Mouse (Mus musculus): ENCODE data around the gene Chga.

Chga gene

DNA sequence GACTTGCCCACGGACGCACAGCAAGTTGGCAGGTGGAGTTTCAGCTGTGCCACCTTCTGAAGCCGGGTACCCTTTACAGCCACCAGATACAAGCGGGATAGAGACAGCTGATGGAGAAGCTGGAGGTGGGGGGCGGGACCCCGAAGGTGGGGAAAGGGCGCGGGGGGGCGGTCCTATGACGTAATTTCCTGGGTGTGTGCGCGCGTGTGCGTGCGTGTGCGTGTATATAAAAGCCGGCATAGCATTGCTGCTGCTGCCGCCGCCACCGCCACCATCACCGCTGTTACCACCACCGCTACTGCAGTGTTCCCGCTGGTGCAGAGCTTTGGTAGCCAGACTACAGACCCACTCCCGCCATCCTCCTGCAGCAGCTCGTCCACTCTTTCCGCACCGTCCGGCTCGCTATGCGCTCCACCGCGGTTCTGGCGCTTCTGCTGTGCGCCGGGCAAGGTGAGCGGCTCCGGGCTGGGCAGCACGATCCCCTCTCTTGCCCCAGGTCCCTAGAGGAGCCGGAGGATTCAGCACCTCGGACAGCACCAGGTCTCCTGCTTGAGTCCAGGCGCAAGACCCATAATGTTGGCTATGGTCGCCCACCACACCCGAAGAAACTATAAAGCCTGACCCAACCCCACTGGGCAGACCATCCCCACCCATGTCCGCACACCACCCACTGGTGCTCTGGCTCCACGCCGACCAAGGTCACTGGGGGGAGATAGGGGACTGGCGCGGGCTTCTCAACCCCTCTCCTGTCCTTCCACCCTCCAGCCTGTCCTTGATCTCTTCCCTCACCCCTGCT, at the start of gene Chga:
Gene Chga (plus strand): TSS at position 249 of the 796 bp plus-strand sequence.
- in situ Hi-C loops (cut with MboI, MseI), result no loop called here

DNA sequence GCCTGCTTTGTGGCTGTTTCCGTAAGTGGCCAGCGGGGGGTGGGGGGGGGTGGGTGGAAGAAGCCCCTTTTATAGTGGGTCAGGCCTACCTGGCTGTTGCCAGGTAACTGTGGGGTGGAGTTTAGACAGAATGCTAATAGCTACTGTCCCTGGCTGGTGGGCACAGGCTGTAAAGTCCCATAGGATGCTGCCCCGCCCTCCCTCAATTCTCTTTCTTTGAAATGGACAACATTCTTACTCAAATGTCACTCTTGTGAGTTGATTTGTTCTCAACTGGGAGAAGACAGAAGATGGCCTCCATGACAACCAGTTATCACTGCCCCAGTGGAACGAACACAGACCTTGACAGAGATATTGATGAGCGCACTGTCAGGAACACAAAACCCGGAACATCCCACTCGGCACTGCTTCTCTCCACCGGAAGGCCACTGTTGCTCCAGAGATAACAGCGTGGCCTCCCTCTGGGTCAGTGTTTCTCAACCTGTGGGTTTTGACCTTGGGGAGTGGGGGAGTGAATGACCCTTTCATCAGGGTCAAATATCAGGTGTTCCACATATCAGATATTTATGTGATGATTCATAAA, 49.5 kb upstream of the Chga start:
- in situ Hi-C loops (cut with MboI, MseI), result loop anchor here (25.0 kb wide), 1 partner anchor 232 kb away; the partner anchor contains the start of genes Moap1 and Tmem251

DNA sequence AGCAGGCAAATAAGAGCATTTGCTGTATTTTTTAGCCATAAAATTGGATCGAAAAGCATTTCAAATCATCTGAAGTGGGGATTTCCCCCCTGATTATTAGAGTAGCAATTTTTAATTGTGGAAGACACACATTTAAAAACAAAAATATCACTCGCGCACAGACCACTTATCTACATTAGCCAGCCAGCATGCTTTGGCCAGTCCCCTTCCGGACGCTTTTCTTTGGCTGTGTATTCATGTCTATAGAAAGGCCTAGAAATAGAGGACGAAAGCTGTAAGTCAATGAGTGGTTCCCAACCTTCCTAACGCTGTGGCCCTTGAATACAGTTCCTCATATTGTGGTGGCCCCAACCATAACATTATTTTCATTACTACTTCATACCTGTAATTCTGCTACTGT, 48.8 kb upstream of the Chga start:
- in situ Hi-C loops (cut with MboI, MseI), result loop anchor here (25.0 kb wide), 1 partner anchor 231 kb away; the partner anchor contains the start of genes Moap1 and Tmem251

DNA sequence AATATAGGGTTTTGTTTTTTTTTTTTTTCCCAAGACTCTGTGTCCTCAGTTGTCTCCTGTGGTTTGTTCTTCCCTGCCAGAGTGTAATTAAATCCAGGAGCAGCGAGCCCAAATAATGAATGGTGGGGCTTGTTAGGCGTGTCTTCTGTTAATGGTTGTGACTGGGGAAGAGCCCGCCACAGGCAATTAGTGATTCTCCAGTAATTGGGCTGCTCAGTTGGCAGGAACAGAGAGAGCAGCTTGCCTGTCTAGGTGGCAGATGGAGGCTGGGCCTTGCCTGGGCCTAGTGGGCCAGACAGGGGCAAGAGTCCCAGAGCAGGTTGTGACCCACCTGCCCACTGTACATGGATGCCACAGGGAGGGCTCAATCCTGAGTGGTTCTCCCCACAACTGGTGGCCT, 43.4 kb upstream of the Chga start:
- in situ Hi-C loops (cut with MboI, MseI), result loop anchor here (25.0 kb wide), 1 partner anchor 226 kb away; the partner anchor contains the start of genes Moap1 and Tmem251

DNA sequence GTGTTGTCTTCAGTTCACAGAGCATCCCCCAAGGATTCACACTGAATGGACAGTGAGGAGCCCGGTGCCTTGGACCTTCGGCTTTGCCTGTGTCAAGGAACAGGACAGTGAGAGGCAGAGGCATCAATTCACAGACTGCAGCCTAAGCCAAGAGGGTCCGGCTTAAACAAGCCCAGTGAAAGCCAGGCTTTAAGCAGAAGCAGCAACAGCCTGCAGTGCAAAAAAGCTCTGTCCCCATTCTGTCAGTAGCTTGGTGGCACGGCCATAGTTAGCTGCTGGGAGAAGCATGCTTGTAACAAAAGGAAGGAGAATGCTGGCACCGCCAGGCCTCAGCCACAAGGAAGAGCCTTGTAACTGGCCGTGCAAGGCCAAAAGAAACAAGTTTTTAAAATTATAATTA, 40.6 kb upstream of the Chga start:
- in situ Hi-C loops (cut with MboI, MseI), result loop anchor here (25.0 kb wide), 1 partner anchor 223 kb away; the partner anchor contains the start of genes Moap1 and Tmem251

DNA sequence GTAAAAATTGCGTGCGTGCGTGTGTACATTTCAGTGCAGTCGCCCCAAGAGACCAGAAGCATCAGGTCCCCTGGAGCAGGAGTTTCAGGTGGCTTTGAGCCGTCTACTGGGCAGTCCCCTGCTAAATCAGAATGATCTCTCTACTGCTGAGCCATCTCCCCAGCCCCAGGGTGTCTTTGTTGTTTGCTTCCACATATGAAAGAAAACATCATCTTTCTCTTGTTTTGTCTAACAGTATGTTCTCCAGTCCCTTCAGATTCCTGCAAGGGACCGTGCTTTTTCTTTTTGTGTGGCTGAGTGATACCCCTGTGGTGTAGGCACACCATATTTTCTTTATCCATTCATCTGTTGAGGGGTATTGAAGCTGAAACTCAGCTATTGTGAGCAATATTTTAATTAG, 40.0 kb upstream of the Chga start:
- in situ Hi-C loops (cut with MboI, MseI), result loop anchor here (25.0 kb wide), 1 partner anchor 223 kb away; the partner anchor contains the start of genes Moap1 and Tmem251

DNA sequence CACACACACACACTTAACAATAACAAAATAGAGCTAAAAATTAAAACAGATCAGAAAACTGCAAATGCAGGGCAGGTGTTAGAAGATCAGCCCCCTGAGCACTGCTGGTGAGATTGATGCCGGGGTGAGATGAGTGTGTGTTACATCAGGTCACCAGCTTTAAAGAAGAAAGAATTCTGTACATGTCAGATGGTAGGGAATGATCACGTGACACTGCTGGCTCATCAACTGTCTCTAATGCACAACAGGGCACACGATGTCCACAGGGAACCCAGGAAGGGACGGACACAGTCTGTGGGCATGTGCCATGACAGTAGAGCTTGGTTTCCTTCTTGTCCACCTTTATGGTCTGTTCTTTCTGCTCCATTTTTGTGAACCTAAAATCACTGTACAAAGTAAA, 38.6 kb upstream of the Chga start:
- in situ Hi-C loops (cut with MboI, MseI), result loop anchor here (25.0 kb wide), 1 partner anchor 221 kb away; the partner anchor contains the start of genes Moap1 and Tmem251

DNA sequence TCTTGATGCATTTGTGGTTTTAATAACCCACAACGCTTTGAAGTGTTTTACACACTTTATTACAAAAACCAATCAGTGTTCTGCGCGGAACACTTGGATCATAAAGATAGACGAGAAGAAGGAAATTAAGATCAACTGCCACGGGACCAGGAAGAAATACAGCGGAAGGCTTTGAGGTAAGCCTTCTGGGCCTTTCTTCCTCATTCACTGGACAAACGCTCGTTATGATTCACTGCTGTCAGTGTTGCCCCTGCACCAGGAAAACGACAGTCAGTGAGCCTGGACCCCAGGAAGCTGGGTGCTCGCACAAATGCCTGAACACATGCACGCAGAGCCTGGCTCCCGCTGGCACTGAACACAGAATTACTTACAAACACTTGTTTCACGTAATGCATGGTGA, 37.1 kb upstream of the Chga start:
- in situ Hi-C loops (cut with MboI, MseI), result loop anchor here (25.0 kb wide), 1 partner anchor 220 kb away; the partner anchor contains the start of genes Moap1 and Tmem251

DNA sequence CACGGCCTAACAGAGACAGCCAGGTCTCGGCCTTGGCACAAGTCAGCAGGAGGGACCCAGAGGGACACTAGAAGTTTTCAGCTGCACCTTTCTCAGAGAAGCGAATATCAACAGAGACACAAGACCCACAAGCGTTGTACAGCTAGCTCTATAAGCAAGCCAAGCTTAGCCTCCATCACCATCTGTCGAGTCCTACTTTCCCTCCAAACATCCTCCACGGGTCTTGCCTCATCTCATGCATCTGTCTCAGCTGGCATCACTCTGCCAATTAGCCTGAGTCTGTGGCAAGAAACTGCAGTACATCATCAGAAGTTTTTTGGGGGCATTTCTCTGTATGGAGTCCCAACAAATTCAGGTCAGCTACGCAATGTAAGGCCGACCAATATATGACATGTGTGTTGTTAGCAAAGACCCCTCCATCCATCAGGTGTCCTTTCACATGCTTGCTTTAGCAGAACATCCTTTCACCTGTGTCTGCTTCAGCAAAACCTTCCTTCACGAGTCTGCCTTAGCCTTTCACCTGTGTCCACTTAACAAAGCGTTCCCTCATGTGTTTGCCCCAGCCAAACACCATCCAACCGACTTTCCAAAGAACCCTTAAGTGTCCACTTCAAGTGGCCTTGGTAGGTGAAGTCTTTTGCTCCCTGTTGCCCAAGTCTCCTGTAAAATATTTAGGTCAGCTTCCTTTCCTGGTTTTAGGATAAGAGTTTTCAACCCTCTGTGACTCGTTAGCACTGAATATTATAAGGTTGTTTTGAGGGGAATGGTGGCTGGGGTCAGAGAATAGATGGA, 34.6 kb upstream of the Chga start:
- in situ Hi-C loops (cut with MboI, MseI), result loop anchor here (25.0 kb wide), 1 partner anchor 217 kb away; the partner anchor contains the start of genes Moap1 and Tmem251

DNA sequence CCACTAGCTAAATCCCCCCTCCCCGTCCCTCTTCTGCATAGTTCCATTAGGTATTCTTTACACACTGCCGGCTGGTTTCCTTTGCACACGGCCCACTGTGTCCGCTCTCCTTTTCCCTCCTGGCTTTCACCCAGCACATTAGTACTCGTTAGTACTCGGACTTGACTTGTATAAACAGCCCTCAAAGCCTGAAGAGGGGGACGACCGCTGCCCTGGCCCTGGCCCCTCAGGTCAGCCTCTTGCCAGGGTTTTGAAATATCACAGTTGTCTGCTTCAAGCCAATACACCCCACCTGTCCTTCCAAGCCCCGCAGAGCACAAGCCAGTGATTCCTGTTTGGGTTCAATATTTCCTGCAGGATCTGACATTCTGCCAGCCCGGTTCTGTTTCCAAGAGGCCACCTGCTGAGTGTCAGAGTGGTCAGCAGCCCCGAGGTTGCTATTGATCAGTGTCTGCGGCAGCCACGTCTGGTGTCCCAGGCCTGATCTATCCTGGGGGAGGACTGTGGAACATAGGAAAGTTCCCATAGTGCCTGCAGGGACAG, 32.9 kb upstream of the Chga start:
- in situ Hi-C loops (cut with MboI, MseI), result loop anchor here (25.0 kb wide), 1 partner anchor 215 kb away; the partner anchor contains the start of genes Moap1 and Tmem251

DNA sequence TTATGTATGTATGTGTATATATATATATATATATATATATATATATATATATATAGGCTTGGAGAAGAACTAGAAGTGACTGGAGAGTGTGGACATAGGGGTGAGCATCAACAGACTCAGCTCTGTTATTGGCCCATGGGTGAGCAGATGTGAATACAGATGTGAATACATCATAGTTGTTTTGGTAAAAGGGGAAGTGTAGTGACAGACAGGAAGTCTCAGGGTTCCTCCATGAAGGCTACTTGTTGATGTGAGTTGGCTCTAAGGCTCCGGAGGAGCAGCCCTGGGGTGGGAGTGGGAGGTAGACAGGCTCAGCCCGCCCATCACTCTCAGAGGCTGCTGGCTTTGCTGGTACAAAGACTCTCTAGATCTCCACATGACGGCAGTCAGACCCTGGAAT, 30.6 kb upstream of the Chga start:
- in situ Hi-C loops (cut with MboI, MseI), result loop anchor here (25.0 kb wide), 1 partner anchor 213 kb away; the partner anchor contains the start of genes Moap1 and Tmem251

DNA sequence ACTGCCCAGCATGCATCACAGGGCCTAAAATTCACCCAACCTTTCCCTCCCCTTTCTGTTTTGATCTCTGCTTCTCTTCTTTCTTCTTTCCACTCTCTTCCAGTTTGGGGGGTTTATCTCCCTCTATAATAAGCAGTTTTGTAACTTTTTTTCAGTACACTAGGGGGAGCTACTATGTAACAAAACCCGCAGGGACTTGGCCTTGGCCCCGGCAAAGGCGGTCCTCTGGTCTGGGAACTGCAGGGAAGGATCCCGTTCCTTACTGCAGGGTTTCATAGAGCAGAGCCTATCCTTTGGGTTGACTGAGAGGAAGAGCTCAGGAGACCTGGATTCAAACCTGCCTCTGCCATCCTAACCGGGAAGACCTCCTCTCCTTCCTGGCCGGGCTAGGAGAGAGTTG, 30.0 kb upstream of the Chga start:
- in situ Hi-C loops (cut with MboI, MseI), result loop anchor here (25.0 kb wide), 1 partner anchor 213 kb away; the partner anchor contains the start of genes Moap1 and Tmem251

DNA sequence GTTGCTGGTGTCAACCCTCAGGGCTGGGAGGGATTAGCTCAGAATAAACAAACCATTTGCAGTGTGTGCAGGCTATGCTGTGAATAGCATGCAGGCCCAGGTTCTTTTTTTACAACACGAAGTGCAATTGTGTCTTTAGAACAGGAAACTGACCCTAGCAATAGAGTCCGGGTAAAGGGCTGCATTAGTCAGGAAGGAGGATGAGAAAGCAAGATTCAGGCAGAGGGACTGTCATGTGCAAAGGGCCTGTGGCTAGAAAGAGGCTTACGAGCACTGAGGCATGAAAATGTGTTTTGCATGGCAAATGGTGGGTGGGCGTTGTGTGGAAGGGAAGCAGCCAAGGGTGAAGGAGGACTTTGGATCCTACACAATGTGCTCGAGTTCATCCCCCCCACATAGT, 26.8 kb upstream of the Chga start:
- in situ Hi-C loops (cut with MboI, MseI), result no loop called here

DNA sequence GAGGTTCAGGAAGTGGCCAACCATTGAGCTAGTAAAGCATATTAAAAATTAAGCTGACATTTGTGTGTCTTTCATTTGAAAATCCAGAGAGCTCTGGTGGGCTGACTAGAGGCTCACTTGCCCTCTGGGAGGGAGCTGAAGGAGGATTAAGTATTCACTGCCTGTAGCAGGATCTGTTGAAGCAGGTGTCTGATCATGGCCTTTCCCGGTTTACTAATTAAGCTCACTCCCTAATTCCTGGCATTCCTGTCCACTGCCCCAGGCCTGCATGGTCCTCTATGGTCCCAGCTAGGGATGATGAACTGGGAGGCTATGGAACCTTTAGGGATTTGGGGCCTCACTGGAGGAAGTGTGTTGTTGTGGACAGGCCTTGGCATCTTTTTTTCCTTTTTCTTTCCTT, 19.0 kb upstream of the Chga start:
- in situ Hi-C loops (cut with MboI, MseI), result no loop called here

DNA sequence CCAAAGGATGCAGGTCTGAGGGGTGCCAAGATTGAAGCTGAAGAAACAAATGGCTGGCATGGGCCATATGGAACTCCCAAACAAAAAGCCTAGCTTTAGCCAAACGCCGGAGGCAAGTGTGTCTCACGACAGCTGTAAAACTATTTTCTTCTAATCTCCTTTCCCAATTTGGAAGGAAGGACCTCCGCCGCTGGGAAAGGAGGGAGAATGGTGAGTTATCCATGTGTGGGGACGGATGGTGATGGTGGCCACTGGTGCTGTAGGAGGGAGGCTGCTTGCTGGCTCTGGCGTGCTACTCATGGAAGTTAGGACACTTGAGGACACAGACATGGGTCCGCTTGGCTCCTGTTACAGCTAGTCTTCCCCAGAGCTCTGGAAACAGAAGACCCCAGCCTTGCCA, 14.5 kb upstream of the Chga start:
- in situ Hi-C loops (cut with MboI, MseI), result no loop called here

DNA sequence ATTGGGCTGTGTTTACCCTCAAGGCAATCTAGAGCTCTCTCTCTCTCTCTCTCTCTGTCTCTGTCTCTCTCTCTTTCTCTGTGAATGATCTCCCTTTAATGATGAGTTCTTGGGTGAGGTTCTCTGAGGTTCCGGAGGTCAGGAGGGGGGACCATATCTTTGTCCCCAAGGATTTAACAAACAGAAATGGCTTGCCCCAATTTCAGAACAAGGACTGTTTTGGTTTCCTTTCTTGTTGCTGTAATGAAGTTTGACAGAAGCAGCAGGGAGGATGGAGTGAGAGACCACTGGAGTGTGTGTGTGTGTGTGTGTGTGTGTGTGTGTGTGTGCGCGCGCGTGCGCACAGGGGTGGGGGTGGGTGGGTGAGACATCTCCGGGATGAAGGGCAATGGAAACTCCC, 13.6 kb upstream of the Chga start:
- in situ Hi-C loops (cut with MboI, MseI), result no loop called here

DNA sequence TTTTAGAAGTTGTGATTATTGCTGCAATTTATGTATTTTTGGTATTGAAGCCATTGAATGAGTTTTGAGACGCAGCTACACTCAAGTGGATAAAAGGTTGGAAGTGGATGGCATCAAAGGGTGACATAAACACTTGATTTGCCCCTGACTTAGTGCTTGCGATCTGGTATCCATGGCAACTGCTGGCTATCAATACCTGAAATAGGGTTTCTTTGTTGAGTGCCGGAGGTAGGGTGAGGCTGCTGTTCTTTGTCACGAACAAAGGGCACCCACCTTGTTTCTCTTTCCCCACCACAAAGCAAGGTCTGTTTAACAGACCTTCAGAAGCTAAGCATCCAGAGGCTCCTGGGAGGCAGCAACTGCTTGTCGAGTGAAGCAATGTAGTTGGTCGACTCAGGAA, 9.6 kb upstream of the Chga start:
- in situ Hi-C loops (cut with MboI, MseI), result no loop called here

DNA sequence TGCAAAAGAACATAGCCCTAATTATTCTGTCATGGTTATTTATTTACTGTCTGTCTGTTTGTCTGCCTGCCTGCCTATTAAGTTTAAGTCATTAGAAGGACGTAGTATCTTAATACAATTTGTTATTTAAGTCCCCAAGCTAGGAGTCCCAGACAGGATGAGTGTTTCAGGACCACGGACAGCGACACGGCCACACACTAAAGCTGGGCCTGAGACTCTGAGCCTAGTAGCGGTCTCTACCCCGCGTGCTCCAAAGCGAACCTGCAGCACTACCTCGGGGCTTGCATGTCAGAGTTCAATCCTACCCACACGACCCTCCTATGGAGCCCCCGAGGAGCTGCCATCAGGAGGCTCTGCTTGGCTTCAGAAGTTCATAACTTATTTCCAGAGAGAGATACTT, 4.2 kb upstream of the Chga start:
- in situ Hi-C loops (cut with MboI, MseI), result no loop called here

DNA sequence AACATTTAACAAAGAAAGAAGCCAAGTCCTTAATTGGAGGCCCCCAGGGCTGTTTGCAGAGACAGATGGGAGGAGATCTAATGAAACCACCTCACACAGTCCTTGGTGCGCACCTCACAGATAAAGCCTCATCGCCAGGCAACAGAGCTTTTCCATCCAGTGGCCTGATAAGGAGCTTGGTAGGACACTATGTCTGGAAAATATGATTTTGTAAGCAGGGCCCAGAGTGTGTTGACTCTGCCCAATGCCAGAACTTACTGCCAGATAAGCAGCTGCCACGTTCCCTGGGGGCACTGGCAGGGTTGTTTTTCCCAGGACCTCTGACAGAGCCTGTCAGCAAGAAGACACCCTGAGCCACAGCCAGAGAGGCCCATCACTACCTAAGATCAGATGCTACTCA, 3.6 kb upstream of the Chga start:
- in situ Hi-C loops (cut with MboI, MseI), result no loop called here

DNA sequence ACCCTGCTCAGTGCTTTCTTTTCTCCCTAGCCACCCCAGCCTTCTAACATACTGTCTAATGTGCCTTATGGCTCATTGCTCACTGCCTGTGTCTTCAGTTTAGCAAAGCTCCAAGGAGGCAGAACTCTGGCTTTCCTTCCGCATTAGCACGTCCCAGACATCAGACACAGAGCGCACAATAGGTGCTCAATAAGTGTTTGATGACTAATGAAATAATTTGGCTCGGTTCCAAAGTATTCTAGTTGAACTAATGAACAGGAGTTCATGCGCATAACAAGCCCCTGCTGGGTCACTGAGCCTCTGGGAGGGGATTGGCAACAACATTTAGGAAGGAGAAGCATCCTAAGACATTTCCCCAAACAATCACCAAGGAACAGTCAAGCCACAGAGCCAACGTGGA, 2.8 kb upstream of the Chga start:
- in situ Hi-C loops (cut with MboI, MseI), result no loop called here

DNA sequence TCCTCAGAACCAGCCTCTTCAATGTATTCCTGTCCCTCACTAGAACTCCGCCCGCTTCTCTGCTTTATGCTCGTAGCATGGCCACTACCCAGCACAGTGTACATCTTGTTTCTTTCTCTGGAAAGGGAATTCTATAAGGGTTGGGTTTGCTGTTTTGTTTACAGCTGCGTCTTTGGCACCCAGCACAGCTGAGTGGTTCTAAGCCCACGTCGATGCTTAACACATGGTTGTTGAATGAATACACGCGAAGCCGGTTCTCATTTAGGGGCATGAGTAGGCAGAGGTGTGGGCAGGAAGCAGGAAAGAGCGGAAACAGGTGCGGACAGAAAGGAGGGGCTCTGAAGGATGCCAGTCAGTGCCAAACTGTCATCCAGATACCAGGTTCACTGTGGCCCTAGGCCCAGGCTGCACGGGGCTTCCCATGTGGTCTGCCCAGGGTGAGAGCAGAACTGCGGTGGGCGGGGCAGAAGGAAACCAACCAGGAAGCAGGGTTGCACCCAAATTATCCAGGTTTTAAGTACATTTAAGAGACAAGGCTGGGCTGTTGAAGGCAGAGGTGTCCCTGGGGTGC, 979 bp upstream of the Chga start:
- in situ Hi-C loops (cut with MboI, MseI), result no loop called here
